In the genomic region with DNA sequence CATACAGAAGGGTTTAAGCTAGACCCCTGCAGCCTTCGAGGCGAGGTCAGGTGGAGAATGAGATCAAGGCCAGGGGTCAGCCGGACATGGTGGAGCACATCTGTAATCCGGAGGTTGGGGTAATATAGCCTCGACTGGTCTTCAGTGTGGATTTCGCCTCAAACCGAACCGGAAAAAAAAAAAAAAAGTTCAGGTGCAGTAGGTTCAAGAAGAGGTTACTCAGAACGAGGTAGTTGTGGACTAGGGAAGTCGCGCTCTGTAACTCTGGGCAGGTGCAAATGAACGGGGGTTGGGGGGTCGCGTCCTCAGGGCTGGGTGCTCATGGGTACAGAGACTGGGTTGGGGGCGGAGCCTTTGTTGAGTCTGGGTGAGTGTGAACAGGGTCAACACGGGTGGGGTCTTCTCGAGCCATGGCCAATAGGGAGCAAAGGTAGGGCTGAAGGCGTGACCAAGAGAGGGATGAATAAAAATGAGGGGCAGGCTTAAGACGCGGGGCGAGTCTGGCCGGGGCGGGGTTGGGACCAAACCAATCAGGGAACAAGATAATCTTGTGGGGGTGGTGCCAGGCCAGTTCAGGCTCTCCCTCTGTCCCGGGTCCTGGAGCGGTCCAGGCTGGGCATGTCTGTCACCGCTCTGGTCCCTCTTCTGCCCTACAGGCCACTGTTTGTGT, we compare ENCODE assay signal across 8 mouse cellular contexts. TPM values are rescaled to one million over a fixed set of nuclear protein-coding genes. Genes with fewer than 3 reads are reported as not detected.
A peak's percentile ranks its signal among the peaks of the same experiment; 100 is the strongest.
DNase-seq lines count a peak whose midpoint lies in the region; ATAC-seq and TF ChIP-seq lines count a peak whose summit lies in the region.

No protein-coding gene starts in this region.

- dilution Hi-C loops in CH12.LX (cut with MboI; ENCODE audit: extremely low pct_ligation_motif_present, extremely low pct_unique_long_range_greater_than_20kb, low sequenced_read_pairs): no loop called here

- ATAC-seq in embryonic facial prominence, embryonic 12.5 days (ENCODE audit: insufficient number of reproducible peaks, insufficient read depth, low FRiP score, low TSS enrichment): peak; percentile 90
- peak; percentile 88 for ATAC-seq in liver, embryonic 12.5 days

- no peak for TF ChIP-seq CTCF in CH12.LX (conservative IDR thresholded peaks at IDR 0.05 in 1 of 2, IDR thresholded peaks at IDR 0.05 in 1 of 2; ENCODE audit: low read depth in 2 of 2, low read length in 2 of 2)

- no peak for TF ChIP-seq EP300 in CH12.LX (IDR thresholded peaks at IDR 0.05; ENCODE audit: low read length)

- no peaks in the 10 kb centered on the region for H3K9me3 ChIP-seq in CH12.LX (replicated peaks; ENCODE audit: low read length)
- no peaks in the 10 kb centered on the region for H3K9me3 ChIP-seq in embryonic facial prominence, embryonic 12.5 days
- H3K9me3 ChIP-seq in heart, embryonic 10.5 days: no peaks in the 10 kb centered on the region
- H3K9me3 ChIP-seq in liver, embryonic 12.5 days (replicated peaks): no peaks in the 10 kb centered on the region

- H3K4me2 ChIP-seq in CH12.LX (ENCODE audit: insufficient read depth, low read depth, poor library complexity, severe bottlenecking) (peak overlapping the region; percentile 91), myocyte (ENCODE audit: low read depth) (peak overlapping the region; percentile 67)
- H3K4me2 ChIP-seq in embryonic facial prominence, embryonic 12.5 days (replicated peaks): peak overlapping the region; percentile 57
- peak overlapping the region; percentile 72 for H3K4me2 ChIP-seq in liver, embryonic 12.5 days

- peaks cover 67% of the 10 kb centered on the region for H3K27me3 ChIP-seq in CH12.LX (replicated peaks)
- H3K27me3 ChIP-seq in embryonic facial prominence, embryonic 12.5 days: peaks cover 20% of the 10 kb centered on the region; the same call in 1 of the 2 replicates
- peaks cover 32% of the 10 kb centered on the region; the same call in 1 of the 2 replicates for H3K27me3 ChIP-seq in heart, embryonic 10.5 days (ENCODE audit: insufficient read depth, poor library complexity, severe bottlenecking)
- peaks cover 41% of the 10 kb centered on the region for H3K27me3 ChIP-seq in liver, embryonic 12.5 days (replicated peaks)
- peaks cover 29% of the 10 kb centered on the region for H3K27me3 ChIP-seq in myocyte (ENCODE audit: control insufficient read depth, insufficient read depth, insufficient read length)

- WGBS in embryonic facial prominence, embryonic 12.5 days: 2% methylated on average over 26 of the region's 26 CpGs
- WGBS in heart, embryonic 10.5 days: 4% methylated on average over 26 of the region's 26 CpGs
- 2% methylated on average over 26 of the region's 26 CpGs for WGBS in liver, embryonic 12.5 days (ENCODE audit: insufficient replicate concordance)

- no peak overlapping the region for H3K27ac ChIP-seq in CH12.LX (ENCODE audit: insufficient read depth, low read depth)
- H3K27ac ChIP-seq in embryonic facial prominence, embryonic 12.5 days: no peak overlapping the region
- no peak overlapping the region for H3K27ac ChIP-seq in heart, embryonic 10.5 days
- H3K27ac ChIP-seq in liver, embryonic 12.5 days: no peak overlapping the region

- H3ac ChIP-seq in myocyte (ENCODE audit: control insufficient read depth, insufficient read length): no peak overlapping the region

- DNase-seq in CH12.LX (ENCODE audit: extremely low read depth): peak; percentile 79
- DNase-seq in adrenal gland, postnatal 14 days: peak; percentile 87
- peak; percentile 95 for DNase-seq in heart, embryonic 10.5 days (ENCODE audit: low spot score)
- peak; percentile 87 to 88 for DNase-seq in kidney, adult 8-10 months
- peak; percentile 8 for DNase-seq in thymus, postnatal 25 days

- no peaks in the 10 kb centered on the region for H3K36me3 ChIP-seq in CH12.LX (replicated peaks in 1 of 2; ENCODE audit: control insufficient read depth in 1 of 2, insufficient read depth in 1 of 2, low read length in 1 of 2)
- no peaks in the 10 kb centered on the region for H3K36me3 ChIP-seq in embryonic facial prominence, embryonic 12.5 days
- no peaks in the 10 kb centered on the region for H3K36me3 ChIP-seq in heart, embryonic 10.5 days
- H3K36me3 ChIP-seq in liver, embryonic 12.5 days: no peaks in the 10 kb centered on the region
- H3K36me3 ChIP-seq in myocyte (ENCODE audit: control insufficient read depth, insufficient read depth): no peaks in the 10 kb centered on the region

- no peak for TF ChIP-seq RAD21 in CH12.LX (IDR thresholded peaks at IDR 0.05; ENCODE audit: low read depth, low read length)

- no peak for TF ChIP-seq POLR2A in CH12.LX (IDR thresholded peaks at IDR 0.05; ENCODE audit: low read depth, low read length)
- no peak for TF ChIP-seq POLR2A in myocyte (IDR thresholded peaks at IDR 0.05; ENCODE audit: insufficient read length, low read depth)

- no peak overlapping the region for H3K9ac ChIP-seq in CH12.LX (ENCODE audit: insufficient read depth, low read depth)
- no peak overlapping the region for H3K9ac ChIP-seq in embryonic facial prominence, embryonic 12.5 days
- H3K9ac ChIP-seq in liver, embryonic 12.5 days: no peak overlapping the region

- no peaks in the 10 kb centered on the region for H3K79me2 ChIP-seq in CH12.LX (replicated peaks; ENCODE audit: control insufficient read depth, extremely low read depth, insufficient read depth, poor library complexity, severe bottlenecking)
- H3K79me2 ChIP-seq in myocyte (ENCODE audit: control insufficient read depth, insufficient read depth): no peaks in the 10 kb centered on the region

- in situ Hi-C loops in CH12.LX (cut with MboI; ENCODE audit: low pct_ligation_motif_present, low pct_unique_long_range_greater_than_20kb, low sequenced_read_pairs): loop anchor here (25.0 kb wide), 1 partner anchor 509 kb away; a partner anchor contains a TSS

- peaks cover 16 to 18% of the 10 kb centered on the region in 2 experiments for H3K4me1 ChIP-seq in CH12.LX (ENCODE audit: control insufficient read depth in 1 of 2, insufficient read depth in 2 of 2)
- peaks cover 6% of the 10 kb centered on the region; the same call in 1 of the 2 replicates for H3K4me1 ChIP-seq in embryonic facial prominence, embryonic 12.5 days
- H3K4me1 ChIP-seq in heart, embryonic 10.5 days: peaks cover 14% of the 10 kb centered on the region
- peaks cover 19% of the 10 kb centered on the region for H3K4me1 ChIP-seq in liver, embryonic 12.5 days

- H3K4me3 ChIP-seq in CH12.LX (replicated peaks in 1 of 3; ENCODE audit: low read depth in 2 of 3, low read length in 2 of 3, poor library complexity in 1 of 3) (peak overlapping the region in 2 of 3 experiments; percentile 32 to 49), myocyte (no peak overlapping the region)
- peak overlapping the region; percentile 31 for H3K4me3 ChIP-seq in embryonic facial prominence, embryonic 12.5 days
- H3K4me3 ChIP-seq in heart, embryonic 10.5 days: peak overlapping the region; percentile 56
- H3K4me3 ChIP-seq in liver, embryonic 12.5 days: peak overlapping the region; percentile 31

TF ChIP-seq in CH12.LX, 34 proteins besides CTCF, POLR2A, EP300 and RAD21 (continues in another document):
- no peak for TF ChIP-seq ETS1 (conservative IDR thresholded peaks at IDR 0.05; ENCODE audit: low read depth, low read length)
- TF ChIP-seq ZMIZ1 (IDR thresholded peaks at IDR 0.05; ENCODE audit: low read depth, low read length): no peak
- TF ChIP-seq PAX5 (IDR thresholded peaks at IDR 0.05; ENCODE audit: low read length): no peak
- TF ChIP-seq JUND (conservative IDR thresholded peaks at IDR 0.05; ENCODE audit: low read depth, low read length): no peak
- TF ChIP-seq TBP (conservative IDR thresholded peaks at IDR 0.05; ENCODE audit: low read depth, low read length): 0 out of 2 replicates have a peak, but pooled peaks have one; percentile 8
- no peak for TF ChIP-seq MYC (IDR thresholded peaks at IDR 0.05; ENCODE audit: low read depth, low read length)

TF ChIP-seq in myocyte, 11 proteins besides CTCF, POLR2A, EP300 and RAD21 (continues in another document):
- TF ChIP-seq TCF3 (IDR thresholded peaks at IDR 0.05; ENCODE audit: insufficient read length, low read depth) (no peak), MAX (IDR thresholded peaks at IDR 0.05; ENCODE audit: low read depth) (no peak), MYOD1 (IDR thresholded peaks at IDR 0.05; ENCODE audit: control insufficient read depth in 1 of 3, insufficient read length in 2 of 3, low read depth in 2 of 3) (no peak), TCF12 (IDR thresholded peaks at IDR 0.05; ENCODE audit: insufficient read depth, poor library complexity, severe bottlenecking) (no peak), SRF (IDR thresholded peaks at IDR 0.05; ENCODE audit: control insufficient read depth, insufficient read length, low read depth) (no peak), CEBPB (IDR thresholded peaks at IDR 0.05; ENCODE audit: insufficient read depth, poor library complexity, severe bottlenecking) (no peak)

RNA-seq across cellular contexts. Expression of a gene that starts 0.4 kb away (rescaled TPM):
- 0.13 TPM in 2 replicates for total RNA-seq in CH12.LX (2012; rRNA removed)
- 0.05 TPM in 1 of 2 replicates, not detected in the other for total RNA-seq in CH12.LX (2014; rRNA removed)
- not detected in 2 replicates for polyA plus RNA-seq in CH12.LX (2012; ENCODE audit: insufficient read length, low read depth)
- total RNA-seq in adrenal gland, postnatal 14 days (2021): 0.07 and 0.19 TPM in 2 replicates
- polyA plus RNA-seq in embryonic facial prominence, embryonic 12.5 days (2016; fragmentation: Nextera tagmentation; extraction: Ambion mirVana): 0.13 TPM in 1 of 2 replicates, not detected in the other
- not detected in 2 replicates for polyA plus RNA-seq in heart, embryonic 10.5 days (2016; fragmentation: Nextera tagmentation; extraction: Ambion mirVana)
- not detected in 2 replicates for polyA plus RNA-seq in liver, embryonic 12.5 days (2016; fragmentation: Nextera tagmentation; extraction: Ambion mirVana)
- polyA plus RNA-seq in myocyte (2012; fragmentation: generic; extraction: Trizol): 0.05 TPM

RNA-seq across cellular contexts. Expression of a gene that starts 14.3 kb away (rescaled TPM):
- total RNA-seq in CH12.LX (2012; rRNA removed): 0.25 TPM in 2 replicates
- not detected in 2 replicates for total RNA-seq in CH12.LX (2014; rRNA removed)
- 0.04 and 0.10 TPM in 2 replicates for polyA plus RNA-seq in CH12.LX (2012; ENCODE audit: insufficient read length, low read depth)
- 2.7 TPM in 2 replicates for total RNA-seq in adrenal gland, postnatal 14 days (2021)
- polyA plus RNA-seq in embryonic facial prominence, embryonic 12.5 days (2016; fragmentation: Nextera tagmentation; extraction: Ambion mirVana): 3.2 and 3.3 TPM in 2 replicates
- polyA plus RNA-seq in heart, embryonic 10.5 days (2016; fragmentation: Nextera tagmentation; extraction: Ambion mirVana): 2.0 and 2.7 TPM in 2 replicates
- polyA plus RNA-seq in liver, embryonic 12.5 days (2016; fragmentation: Nextera tagmentation; extraction: Ambion mirVana): 0.32 and 0.35 TPM in 2 replicates
- polyA plus RNA-seq in myocyte (2012; fragmentation: generic; extraction: Trizol): 0.02 TPM

RNA-seq across cellular contexts. Expression of a gene that starts 57.3 kb away (rescaled TPM):
- 50.2 and 65.3 TPM in 2 replicates for total RNA-seq in CH12.LX (2012; rRNA removed)
- 39.9 and 41.9 TPM in 2 replicates for total RNA-seq in CH12.LX (2014; rRNA removed)
- polyA plus RNA-seq in CH12.LX (2012; ENCODE audit: insufficient read length, low read depth): 79.0 and 80.6 TPM in 2 replicates
- 15.9 and 23.3 TPM in 2 replicates for total RNA-seq in adrenal gland, postnatal 14 days (2021)
- polyA plus RNA-seq in embryonic facial prominence, embryonic 12.5 days (2016; fragmentation: Nextera tagmentation; extraction: Ambion mirVana): 14.6 and 17.1 TPM in 2 replicates
- 18.0 and 18.7 TPM in 2 replicates for polyA plus RNA-seq in heart, embryonic 10.5 days (2016; fragmentation: Nextera tagmentation; extraction: Ambion mirVana)
- 19.3 and 19.4 TPM in 2 replicates for polyA plus RNA-seq in liver, embryonic 12.5 days (2016; fragmentation: Nextera tagmentation; extraction: Ambion mirVana)
- polyA plus RNA-seq in myocyte (2012; fragmentation: generic; extraction: Trizol): 12.0 TPM

Comparison
In these comparisons a context has a peak if more than half of its experiments do, and no peak if none do; other contexts are left out.
1. DNase-seq: peak in every context shown above with its lines; median percentile 95 in heart, embryonic 10.5 days; 88 in kidney, adult 8-10 months; 87 in adrenal gland, postnatal 14 days; 79 in CH12.LX; 8 in thymus, postnatal 25 days.